Mouse (Mus musculus): ENCODE measurements around the gene Fam155a. TPM values are rescaled to one million over a fixed set of nuclear protein-coding genes. Genes with fewer than 3 reads are reported as not detected.

Gene Fam155a
- polyA plus RNA-seq, 1 experiment from 2014 or later = 10.3 TPM

DNA sequence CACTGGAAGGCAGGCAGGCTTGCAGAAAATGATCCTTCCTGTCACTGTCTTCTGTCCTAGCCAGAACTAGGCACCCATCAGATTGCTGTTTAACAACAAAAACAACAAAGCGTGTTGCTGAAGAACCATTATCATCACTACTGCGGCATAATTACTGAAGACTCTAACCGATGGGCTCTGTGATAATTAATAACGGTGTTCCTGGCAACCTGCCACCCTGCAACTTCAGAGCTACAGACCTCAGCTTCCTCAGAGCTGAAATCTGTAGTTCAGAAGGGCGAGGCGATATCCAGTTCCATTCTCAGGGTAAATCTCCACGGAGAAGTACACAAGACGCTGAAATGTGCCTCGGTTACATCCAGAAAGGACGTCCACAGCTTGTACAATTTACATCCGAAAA lies 531.2 kb downstream of the Fam155a start:
- ATAC-seq = no peak
- Histone ChIP-seq H3K9me3 (replicated peaks) (no peaks in the 10 kb centered on the region), H3K27ac (no peak overlapping the region), H3K4me3 (no peak overlapping the region), H3K27me3 (no peaks in the 10 kb centered on the region), H3K4me1 (peaks cover 51% of the 10 kb centered on the region), H3K9ac (no peak overlapping the region; the same call in 1 of the 2 replicates), H3K4me2 (peak overlapping the region; percentile 9; the same call in 1 of the 2 replicates), H3K36me3 (ENCODE audit: poor library complexity, severe bottlenecking) (no peaks in the 10 kb centered on the region)
- WGBS = 46% methylated on average over 11 of the region's 11 CpGs

GRCm38 (mm10) chr8:9238974-9239373 lies 532.0 kb downstream of the Fam155a start:
- no peak overlapping the region for H3K4me3 ChIP-seq
- no peak overlapping the region for H3K9ac ChIP-seq
- no peak for ATAC-seq
- H3K27ac ChIP-seq = no peak overlapping the region
- no peaks in the 10 kb centered on the region for H3K9me3 ChIP-seq (replicated peaks)
- no peak overlapping the region for H3K4me2 ChIP-seq
- H3K4me1 ChIP-seq = peaks cover 48% of the 10 kb centered on the region
- H3K27me3 ChIP-seq = no peaks in the 10 kb centered on the region
- 70% methylated on average over 9 of the region's 9 CpGs for WGBS
- no peaks in the 10 kb centered on the region for H3K36me3 ChIP-seq (ENCODE audit: poor library complexity, severe bottlenecking)

DNA sequence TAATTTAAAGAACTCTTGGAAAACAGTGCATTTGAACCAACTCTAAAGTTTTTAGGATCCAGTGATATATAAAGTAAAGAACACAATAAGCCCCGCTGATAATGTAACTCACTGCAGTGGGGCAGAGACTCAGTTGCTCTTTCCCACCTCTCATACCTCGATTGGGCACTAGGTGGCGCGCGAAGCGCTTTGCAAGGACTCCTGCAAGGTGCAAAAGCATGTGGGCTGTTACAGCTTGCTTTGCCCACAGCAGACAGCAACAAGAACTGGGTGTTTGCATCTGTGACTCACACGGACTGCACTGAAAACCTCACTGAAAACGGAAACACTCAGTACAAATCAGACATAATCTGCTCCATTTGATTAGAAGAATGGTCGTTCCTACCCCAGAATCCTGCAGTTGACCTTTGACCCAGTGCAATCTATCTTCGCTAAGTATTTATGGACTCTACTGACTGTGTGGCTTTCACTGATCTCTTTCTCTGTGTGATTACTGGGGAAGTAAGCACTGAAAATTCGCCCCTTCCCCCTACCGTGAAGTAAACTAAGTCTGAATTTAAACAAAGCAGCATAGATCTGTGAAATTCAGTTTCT lies 537.5 kb downstream of the Fam155a start:
- Histone ChIP-seq H3K9ac (no peak overlapping the region), H3K9me3 (replicated peaks) (no peaks in the 10 kb centered on the region), H3K4me2 (peak overlapping the region; percentile 25; the same call in 1 of the 2 replicates), H3K27me3 (no peaks in the 10 kb centered on the region), H3K4me3 (no peak overlapping the region), H3K4me1 (peaks cover 25% of the 10 kb centered on the region), H3K27ac (no peak overlapping the region), H3K36me3 (ENCODE audit: poor library complexity, severe bottlenecking) (no peaks in the 10 kb centered on the region)
- 6% methylated on average over 12 of the region's 12 CpGs for WGBS
- ATAC-seq = peak; percentile 91

DNA sequence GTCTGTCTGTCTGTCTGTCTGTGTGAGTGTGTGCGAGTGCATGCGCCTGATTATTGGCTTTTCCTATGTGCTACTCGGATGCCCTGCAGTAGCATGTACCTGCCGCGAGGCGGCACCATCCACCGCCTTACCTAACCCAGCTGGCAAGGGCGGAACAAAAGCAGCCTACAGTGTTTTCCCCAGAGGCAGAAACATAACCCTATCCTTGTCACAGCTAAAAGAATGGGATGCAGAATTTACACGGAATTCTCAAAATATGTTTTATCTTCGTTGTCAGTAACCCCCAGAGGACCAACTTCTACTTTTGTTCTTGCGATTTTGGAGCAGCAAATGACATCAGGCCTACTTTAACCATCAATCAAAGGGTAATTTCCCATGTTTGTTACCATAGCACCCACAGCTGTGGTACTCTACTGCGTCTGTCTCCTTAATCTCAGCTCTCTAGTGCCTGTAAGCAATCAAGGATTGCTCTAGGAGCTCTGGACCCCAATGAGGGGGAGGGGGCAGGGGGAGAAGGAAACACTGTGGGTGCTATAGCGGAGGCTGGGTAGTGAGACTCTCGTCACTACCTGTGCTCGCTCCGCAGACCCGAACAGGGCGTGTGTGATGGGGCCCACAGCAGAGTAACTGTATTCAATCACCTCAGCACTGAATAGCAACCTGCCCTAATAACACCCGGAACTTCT lies 543.0 kb downstream of the Fam155a start:
- H3K27ac ChIP-seq = peak overlapping the region; percentile 68
- peak overlapping the region; percentile 4; the same call in 1 of the 2 replicates for H3K4me2 ChIP-seq
- 34% methylated on average over 19 of the region's 19 CpGs for WGBS
- H3K9me3 ChIP-seq (replicated peaks) = no peaks in the 10 kb centered on the region
- 0 out of 2 replicates have a peak overlapping the region, but pooled peaks have one; percentile 21 for H3K9ac ChIP-seq
- no peak overlapping the region for H3K4me3 ChIP-seq
- no peaks in the 10 kb centered on the region for H3K36me3 ChIP-seq (ENCODE audit: poor library complexity, severe bottlenecking)
- H3K27me3 ChIP-seq = no peaks in the 10 kb centered on the region
- ATAC-seq = peak; percentile 94
- H3K4me1 ChIP-seq = peaks cover 16% of the 10 kb centered on the region

- no peak for ATAC-seq
- H3K9ac ChIP-seq = no peak overlapping the region
- 85% methylated on average over 7 of the region's 7 CpGs for WGBS
These were observed 544.2 kb downstream of the Fam155a start for GRCm38 (mm10) chr8:9226767-9227166.

DNA sequence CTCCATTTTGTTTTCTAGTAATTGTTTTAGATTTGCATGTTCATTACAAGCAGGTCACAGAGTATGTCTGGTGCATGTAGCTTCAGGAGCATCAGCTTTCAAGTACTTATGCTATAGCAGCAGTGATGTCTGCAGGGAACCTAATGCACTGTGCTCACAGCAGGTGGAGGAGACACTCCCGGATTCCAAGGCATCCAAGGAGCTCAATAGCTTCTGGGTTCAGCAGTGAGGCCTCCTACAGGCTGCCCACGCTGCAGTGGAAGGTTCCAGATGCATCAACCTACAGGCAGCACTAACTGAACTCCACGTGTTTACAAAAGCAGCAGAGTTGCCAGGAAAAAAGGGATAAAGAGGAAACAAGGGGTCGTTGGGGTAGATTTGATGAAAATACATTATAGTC lies 559.2 kb downstream of the Fam155a start:
- no peaks in the 10 kb centered on the region for H3K27me3 ChIP-seq
- H3K4me1 ChIP-seq = no peaks in the 10 kb centered on the region
- no peak for ATAC-seq
- no peak overlapping the region for H3K4me3 ChIP-seq
- H3K27ac ChIP-seq = no peak overlapping the region
- H3K36me3 ChIP-seq (ENCODE audit: poor library complexity, severe bottlenecking) = no peaks in the 10 kb centered on the region
- H3K9me3 ChIP-seq (replicated peaks) = no peaks in the 10 kb centered on the region
- H3K4me2 ChIP-seq = no peak overlapping the region
- H3K9ac ChIP-seq = no peak overlapping the region
- 68% methylated on average over 4 of the region's 4 CpGs for WGBS

More at GRCm38 (mm10) chr8:9226767-9227166, 544.2 kb downstream of the Fam155a start:
- no peaks in the 10 kb centered on the region for H3K9me3 ChIP-seq (replicated peaks)
- no peak overlapping the region for H3K4me3 ChIP-seq
- no peaks in the 10 kb centered on the region for H3K36me3 ChIP-seq (ENCODE audit: poor library complexity, severe bottlenecking)
- no peaks in the 10 kb centered on the region for H3K27me3 ChIP-seq
- no peak overlapping the region for H3K4me2 ChIP-seq
- no peak overlapping the region for H3K27ac ChIP-seq
- H3K4me1 ChIP-seq = peaks cover 9% of the 10 kb centered on the region

GRCm38 (mm10) chr8:9207505-9208051 lies 563.4 kb downstream of the Fam155a start:
- H3K4me2 ChIP-seq = no peak overlapping the region
- WGBS = 96% methylated on average over 31 of the region's 31 CpGs
- ATAC-seq = no peak
- H3K27me3 ChIP-seq = no peaks in the 10 kb centered on the region
- H3K4me3 ChIP-seq = no peak overlapping the region
- H3K9ac ChIP-seq = no peak overlapping the region
- peaks cover 16% of the 10 kb centered on the region for H3K4me1 ChIP-seq
- no peaks in the 10 kb centered on the region for H3K9me3 ChIP-seq (replicated peaks)
- H3K36me3 ChIP-seq (ENCODE audit: poor library complexity, severe bottlenecking) = no peaks in the 10 kb centered on the region
- H3K27ac ChIP-seq = no peak overlapping the region

- Histone ChIP-seq H3K4me2 (peak overlapping the region; percentile 22), H3K27ac (peak overlapping the region; percentile 69), H3K9me3 (replicated peaks) (no peaks in the 10 kb centered on the region), H3K4me3 (no peak overlapping the region), H3K4me1 (peaks cover 16% of the 10 kb centered on the region), H3K9ac (0 out of 2 replicates have a peak overlapping the region, but pooled peaks have one; percentile 35), H3K36me3 (ENCODE audit: poor library complexity, severe bottlenecking) (no peaks in the 10 kb centered on the region), H3K27me3 (no peaks in the 10 kb centered on the region)
- 19% methylated on average over 10 of the region's 10 CpGs for WGBS
- ATAC-seq = peak; percentile 81
These were observed 566.5 kb downstream of the Fam155a start for GRCm38 (mm10) chr8:9204345-9205067.

- WGBS = 83% methylated on average over 3 of the region's 3 CpGs
- ATAC-seq = no peak
- no peaks in the 10 kb centered on the region for H3K9me3 ChIP-seq (replicated peaks)
- H3K4me1 ChIP-seq = peaks cover 12% of the 10 kb centered on the region
- no peak overlapping the region for H3K27ac ChIP-seq
- H3K36me3 ChIP-seq (ENCODE audit: poor library complexity, severe bottlenecking) = no peaks in the 10 kb centered on the region
- no peaks in the 10 kb centered on the region for H3K27me3 ChIP-seq
- no peak overlapping the region for H3K4me3 ChIP-seq
- no peak overlapping the region for H3K4me2 ChIP-seq
- no peak overlapping the region for H3K9ac ChIP-seq
These were observed 570.9 kb downstream of the Fam155a start for GRCm38 (mm10) chr8:9200099-9200498.

GRCm38 (mm10) chr8:9191682-9192081 lies 579.3 kb downstream of the Fam155a start:
- Histone ChIP-seq H3K9ac (no peak overlapping the region), H3K27me3 (no peaks in the 10 kb centered on the region), H3K36me3 (ENCODE audit: poor library complexity, severe bottlenecking) (no peaks in the 10 kb centered on the region), H3K27ac (no peak overlapping the region), H3K4me3 (no peak overlapping the region), H3K9me3 (replicated peaks) (no peaks in the 10 kb centered on the region), H3K4me1 (no peaks in the 10 kb centered on the region), H3K4me2 (no peak overlapping the region)
- no peak for ATAC-seq
- 92% methylated on average over 3 of the region's 3 CpGs for WGBS

DNA sequence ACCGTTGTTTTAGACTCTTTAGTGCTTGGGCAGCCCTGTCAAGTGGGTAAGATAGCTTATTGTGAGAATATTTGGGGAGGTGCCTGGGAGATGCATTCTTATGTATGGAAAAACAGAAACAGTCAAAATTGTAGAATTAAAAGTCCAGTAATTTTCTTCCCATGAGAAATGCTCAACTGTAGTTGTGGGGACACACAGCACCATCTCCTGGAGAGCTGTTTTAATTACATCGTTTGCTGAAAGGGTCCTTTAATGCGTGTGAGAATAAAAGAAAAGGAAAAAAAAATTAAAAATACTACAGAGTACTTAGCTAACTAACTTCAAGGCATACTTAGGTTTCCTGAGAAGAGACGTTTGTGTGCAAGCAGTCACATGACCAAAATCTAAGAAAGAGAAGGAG lies 582.3 kb downstream of the Fam155a start:
- Histone ChIP-seq H3K4me2 (no peak overlapping the region), H3K4me3 (no peak overlapping the region), H3K9me3 (replicated peaks) (no peaks in the 10 kb centered on the region), H3K4me1 (no peaks in the 10 kb centered on the region), H3K27me3 (no peaks in the 10 kb centered on the region), H3K9ac (no peak overlapping the region), H3K36me3 (ENCODE audit: poor library complexity, severe bottlenecking) (no peaks in the 10 kb centered on the region), H3K27ac (no peak overlapping the region)
- WGBS = 34% methylated on average over 4 of the region's 4 CpGs
- ATAC-seq = 0 out of 2 replicates have a peak, but pooled peaks have one; percentile 3

DNA sequence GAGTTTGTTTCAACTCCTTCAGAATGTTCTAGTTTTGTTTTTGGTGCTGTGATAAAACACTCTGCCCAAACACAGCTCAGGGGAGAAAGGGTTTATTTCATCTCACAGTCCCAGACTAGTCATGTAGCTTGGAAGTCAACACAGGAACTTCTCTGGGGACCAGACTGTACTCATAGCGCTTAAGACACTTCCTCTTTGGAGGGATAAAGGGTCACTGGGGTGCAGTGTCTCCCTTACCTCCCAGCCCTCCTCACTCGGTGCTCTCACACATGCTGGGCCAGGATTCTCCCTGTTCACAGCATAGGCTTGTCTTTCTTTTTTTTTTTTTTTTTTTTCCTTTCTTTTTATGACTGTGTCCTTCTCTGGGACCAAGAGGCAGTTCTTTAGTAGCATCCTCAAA lies 585.8 kb downstream of the Fam155a start:
- Histone ChIP-seq H3K36me3 (ENCODE audit: poor library complexity, severe bottlenecking) (no peaks in the 10 kb centered on the region), H3K4me2 (no peak overlapping the region), H3K9me3 (replicated peaks) (no peaks in the 10 kb centered on the region), H3K4me3 (no peak overlapping the region), H3K9ac (no peak overlapping the region), H3K27me3 (no peaks in the 10 kb centered on the region), H3K27ac (no peak overlapping the region), H3K4me1 (no peaks in the 10 kb centered on the region)
- WGBS = 69% methylated on average over 2 of the region's 2 CpGs
- no peak for ATAC-seq

Data from forebrain, embryonic 13.5 days (tissue).